Mouse (Mus musculus): ENCODE results near the gene Pygo2. TPM values are rescaled to one million over a fixed set of nuclear protein-coding genes. Genes with fewer than 3 reads are reported as not detected.
"Not testable (repeated sequence)": the region's sequence is repeated elsewhere in the genome, so short reads cannot be mapped to it uniquely, and the experiment has no call there.

Pygo2 gene
- polyA plus RNA-seq, 1 experiment: 42.4 TPM

DNA sequence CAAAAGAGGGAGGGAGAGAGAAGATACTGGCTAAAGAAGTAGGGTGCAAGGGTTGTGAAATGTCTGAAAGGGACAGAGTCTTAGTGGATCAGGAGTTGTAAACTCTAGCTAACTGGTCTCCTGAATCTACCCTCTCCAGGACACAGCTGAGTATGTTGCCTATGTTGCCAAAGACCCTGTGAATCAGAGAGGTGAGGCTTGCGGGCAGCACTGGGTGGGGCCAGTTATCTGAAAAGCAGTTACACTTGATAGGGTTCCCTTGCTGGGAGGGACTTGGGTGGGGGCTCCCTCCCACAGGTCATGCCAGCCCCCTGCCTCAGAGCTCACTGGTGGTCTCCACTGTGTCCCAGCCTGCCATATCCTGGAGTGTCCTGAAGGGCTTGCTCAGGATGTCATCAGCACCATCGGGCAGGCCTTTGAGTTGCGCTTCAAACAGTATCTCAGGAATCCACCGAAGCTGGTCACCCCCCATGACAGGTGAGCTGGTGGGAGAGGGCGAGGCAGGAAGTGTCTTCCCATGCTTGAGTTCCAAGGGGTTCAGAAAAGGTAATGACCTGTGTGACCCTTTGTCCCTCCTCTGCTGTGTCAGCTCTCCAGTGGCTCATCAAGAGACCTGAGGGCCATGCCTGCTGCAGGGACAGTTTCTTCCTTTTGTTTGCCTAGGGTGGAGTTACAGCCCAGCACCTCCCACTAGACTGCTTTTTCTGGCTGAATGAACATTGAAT lies 5.4 kb upstream of the Pygo2 start:
- Histone ChIP-seq H3K27ac (ENCODE audit: insufficient read depth, low read length) (no peak overlapping the region), H3K4me3 (ENCODE audit: insufficient read depth, low read length) (no peak overlapping the region), H3K4me1 (ENCODE audit: control insufficient read depth, insufficient read depth, low read length) (0 out of 2 replicates have a peak, but pooled peaks cover 4% of the 10 kb centered on the region)
- TF ChIP-seq POLR2A (IDR thresholded peaks at IDR 0.05; ENCODE audit: low read depth, low read length) (no peak), CTCF (IDR thresholded peaks at IDR 0.05; ENCODE audit: borderline replicate concordance, insufficient read depth, low read length) (no peak)

DNA sequence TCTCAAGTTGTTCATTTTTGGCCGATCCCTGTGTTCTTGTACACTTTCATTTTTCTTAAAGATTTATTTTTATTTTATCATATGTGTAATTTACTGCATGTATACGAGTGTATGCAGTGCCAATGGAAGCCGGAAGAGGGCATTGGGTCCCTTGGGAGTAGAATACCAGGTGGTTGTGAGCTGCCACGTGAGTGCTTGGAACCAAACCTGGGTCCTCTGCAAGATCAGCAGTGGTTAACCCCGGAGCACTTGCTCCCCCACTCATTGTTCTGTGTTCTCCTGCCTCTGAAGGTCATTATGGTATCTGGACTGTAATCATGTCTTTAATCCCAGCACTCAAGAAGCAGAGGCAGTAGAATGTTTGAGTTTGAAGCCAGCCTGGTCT lies 4.9 kb upstream of the Pygo2 start:
- no peak overlapping the region for H3K4me3 ChIP-seq (ENCODE audit: insufficient read depth, low read length)
- no peak overlapping the region for H3K27ac ChIP-seq (ENCODE audit: insufficient read depth, low read length)
- no peak for TF ChIP-seq CTCF (IDR thresholded peaks at IDR 0.05; ENCODE audit: borderline replicate concordance, insufficient read depth, low read length)
- TF ChIP-seq POLR2A (IDR thresholded peaks at IDR 0.05; ENCODE audit: low read depth, low read length): no peak
- 0 out of 2 replicates have a peak, but pooled peaks cover 4% of the 10 kb centered on the region for H3K4me1 ChIP-seq (ENCODE audit: control insufficient read depth, insufficient read depth, low read length)

- H3K4me1 ChIP-seq (ENCODE audit: control insufficient read depth, insufficient read depth, low read length): 0 out of 2 replicates have a peak, but pooled peaks cover under 1% of the 10 kb centered on the region
- no peak for TF ChIP-seq POLR2A (IDR thresholded peaks at IDR 0.05; ENCODE audit: low read depth, low read length)
- TF ChIP-seq CTCF (IDR thresholded peaks at IDR 0.05; ENCODE audit: borderline replicate concordance, insufficient read depth, low read length): no peak
- H3K27ac ChIP-seq (ENCODE audit: insufficient read depth, low read length): no peak overlapping the region
- H3K4me3 ChIP-seq (ENCODE audit: insufficient read depth, low read length): no peak overlapping the region
Observed at GRCm38 (mm10) chr3:89425876-89426275, 4.1 kb upstream of the Pygo2 start.

- H3K4me1 ChIP-seq (ENCODE audit: control insufficient read depth, insufficient read depth, low read length); H3K4me3 ChIP-seq (ENCODE audit: insufficient read depth, low read length); H3K27ac ChIP-seq (ENCODE audit: insufficient read depth, low read length): not testable (repeated sequence)
Observed at GRCm38 (mm10) chr3:89429021-89429420, 993 bp upstream of the Pygo2 start.

- no peak for TF ChIP-seq CTCF (IDR thresholded peaks at IDR 0.05; ENCODE audit: borderline replicate concordance, insufficient read depth, low read length)
- TF ChIP-seq POLR2A (IDR thresholded peaks at IDR 0.05; ENCODE audit: low read depth, low read length): no peak
- no peak overlapping the region for H3K4me3 ChIP-seq (ENCODE audit: insufficient read depth, low read length)
- no peak overlapping the region for H3K27ac ChIP-seq (ENCODE audit: insufficient read depth, low read length)
- H3K4me1 ChIP-seq (ENCODE audit: control insufficient read depth, insufficient read depth, low read length): no peaks in the 10 kb centered on the region
Observed at GRCm38 (mm10) chr3:89432606-89433005, 2.6 kb downstream of the Pygo2 start.

DNA sequence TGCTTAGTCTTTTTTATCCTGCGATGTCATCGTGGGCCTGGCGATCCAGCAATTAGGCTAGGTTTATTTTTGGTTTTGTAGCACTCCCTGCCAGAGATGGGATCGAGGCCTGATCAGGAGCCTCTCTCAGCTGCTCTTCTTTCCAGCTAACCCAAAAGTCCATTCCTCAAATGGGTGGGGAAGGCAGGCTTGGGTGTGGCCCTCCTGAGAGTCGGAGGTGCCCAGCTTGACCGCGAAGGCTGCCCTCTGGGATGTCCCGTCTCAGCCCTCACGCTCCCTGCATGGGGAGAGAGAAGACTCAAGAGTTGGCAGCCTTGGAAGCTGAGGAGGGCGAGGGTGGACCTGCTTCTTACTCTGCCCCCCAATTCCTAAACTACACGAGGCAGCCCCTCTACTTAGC lies 4.5 kb downstream of the Pygo2 start:
- H3K4me3 ChIP-seq (ENCODE audit: insufficient read depth, low read length): no peak overlapping the region
- no peak overlapping the region for H3K27ac ChIP-seq (ENCODE audit: insufficient read depth, low read length)
- no peak for TF ChIP-seq CTCF (IDR thresholded peaks at IDR 0.05; ENCODE audit: borderline replicate concordance, insufficient read depth, low read length)
- no peak for TF ChIP-seq POLR2A (IDR thresholded peaks at IDR 0.05; ENCODE audit: low read depth, low read length)
- no peaks in the 10 kb centered on the region for H3K4me1 ChIP-seq (ENCODE audit: control insufficient read depth, insufficient read depth, low read length)

DNA sequence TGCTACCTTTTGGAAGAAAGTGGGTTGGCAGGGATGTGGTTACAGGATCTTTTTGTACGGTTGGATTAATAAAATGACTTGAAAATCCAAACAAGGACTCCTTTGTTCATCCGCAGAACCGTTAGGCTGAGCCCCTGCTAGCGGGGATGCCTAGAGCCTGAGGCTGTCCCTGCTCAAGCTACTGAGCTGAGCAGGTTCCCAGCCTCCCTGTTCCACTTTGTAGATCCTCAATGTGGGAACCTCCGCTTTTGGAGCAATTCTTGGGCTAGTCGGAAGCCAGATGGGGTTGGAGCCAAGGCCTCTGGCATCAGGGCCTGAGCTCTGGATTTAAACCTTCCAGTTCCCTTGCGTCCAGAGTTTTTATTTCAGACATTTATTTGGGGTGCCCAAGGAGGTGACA lies 5.0 kb downstream of the Pygo2 start:
- Histone ChIP-seq H3K4me3 (ENCODE audit: insufficient read depth, low read length) (no peak overlapping the region), H3K4me1 (ENCODE audit: control insufficient read depth, insufficient read depth, low read length) (no peaks in the 10 kb centered on the region), H3K27ac (ENCODE audit: insufficient read depth, low read length) (no peak overlapping the region)
- TF ChIP-seq CTCF (IDR thresholded peaks at IDR 0.05; ENCODE audit: borderline replicate concordance, insufficient read depth, low read length) (no peak), POLR2A (IDR thresholded peaks at IDR 0.05; ENCODE audit: low read depth, low read length) (no peak)

DNA sequence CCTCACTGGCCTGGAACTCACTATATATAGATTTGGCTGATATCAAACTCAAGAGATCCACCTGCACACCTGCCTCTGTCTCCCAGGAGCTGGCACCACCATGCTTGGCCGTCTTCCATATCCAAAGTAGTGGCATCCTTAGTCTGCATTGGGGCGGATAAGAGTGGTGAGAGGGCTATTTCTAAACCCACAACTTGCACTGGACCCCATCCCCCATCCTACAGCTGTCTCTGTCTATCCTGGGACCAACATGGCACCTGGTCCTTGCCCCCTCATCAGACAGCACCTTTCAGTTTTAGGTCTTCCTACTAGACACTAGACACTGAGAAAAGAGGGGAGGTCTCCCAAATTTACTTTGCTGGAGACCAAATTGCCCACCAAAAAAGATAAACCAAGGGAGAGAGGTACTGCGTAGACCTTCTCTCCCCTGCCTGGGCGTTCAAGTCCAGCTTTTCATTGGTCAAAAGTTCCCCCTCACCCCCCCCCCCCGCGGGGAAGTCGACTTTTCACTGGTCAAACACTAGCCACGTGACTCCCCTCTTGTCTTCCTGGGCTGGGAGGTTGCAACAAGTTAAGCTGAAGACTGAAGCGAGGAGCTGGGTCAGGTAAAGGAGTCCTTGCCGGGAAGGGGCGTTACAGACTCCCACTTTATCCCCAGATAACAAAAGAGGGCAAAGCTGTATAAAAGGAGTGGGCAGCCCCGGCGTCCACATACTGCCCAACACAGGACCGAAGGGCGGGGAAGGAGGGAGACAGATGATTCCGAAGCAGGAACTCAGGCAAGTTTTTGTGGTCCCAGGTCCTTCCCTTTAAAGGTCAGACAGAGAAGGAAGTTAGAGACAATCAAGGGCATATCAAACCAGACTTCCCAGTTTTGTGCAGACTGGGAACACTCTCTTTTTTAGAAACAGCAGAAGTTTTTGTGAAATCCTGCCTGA lies 6.4 kb downstream of the Pygo2 start, which contains the start of gene Pbxip1:
Pbxip1 (plus strand) TSS at position 531 of the 938 bp plus-strand sequence.
- no peak for TF ChIP-seq CTCF (IDR thresholded peaks at IDR 0.05; ENCODE audit: borderline replicate concordance, insufficient read depth, low read length)
- TF ChIP-seq POLR2A (IDR thresholded peaks at IDR 0.05; ENCODE audit: low read depth, low read length): peak; percentile 91
- peak within 1 kb of the TSS; percentile 33 for H3K27ac ChIP-seq (ENCODE audit: insufficient read depth, low read length)
- H3K4me3 ChIP-seq (ENCODE audit: insufficient read depth, low read length): peak within 1 kb of the TSS; percentile 62
- no peaks in the 10 kb centered on the region for H3K4me1 ChIP-seq (ENCODE audit: control insufficient read depth, insufficient read depth, low read length)

- H3K4me3 ChIP-seq (ENCODE audit: insufficient read depth, low read length): peak overlapping the region; percentile 62
- TF ChIP-seq POLR2A (IDR thresholded peaks at IDR 0.05; ENCODE audit: low read depth, low read length): no peak
- TF ChIP-seq CTCF (IDR thresholded peaks at IDR 0.05; ENCODE audit: borderline replicate concordance, insufficient read depth, low read length): no peak
- H3K4me1 ChIP-seq (ENCODE audit: control insufficient read depth, insufficient read depth, low read length): no peaks in the 10 kb centered on the region
- peak overlapping the region; percentile 33; the same call in 1 of the 2 replicates for H3K27ac ChIP-seq (ENCODE audit: insufficient read depth, low read length)
Observed at GRCm38 (mm10) chr3:89437269-89437668, 7.3 kb downstream of the Pygo2 start.

DNA sequence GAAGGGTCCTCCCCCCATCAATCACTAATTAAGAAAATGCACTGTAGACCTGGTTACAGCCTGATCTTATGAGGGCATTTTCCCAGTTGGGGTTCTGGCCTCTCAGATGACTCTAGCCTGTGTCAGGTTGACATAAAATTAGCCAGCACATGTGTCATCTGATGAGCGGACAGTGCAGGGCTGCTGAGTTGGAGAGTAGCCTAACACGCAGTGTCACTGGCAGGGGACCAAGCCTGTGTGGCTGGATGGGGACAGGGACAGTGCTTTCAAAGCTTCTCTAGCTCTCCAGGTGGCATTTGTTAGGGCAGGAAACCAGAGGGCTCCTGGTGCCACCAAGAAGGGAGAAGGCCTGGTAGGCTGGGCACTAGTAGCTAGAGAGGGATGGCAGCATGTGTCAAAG lies 10.7 kb downstream of the Pygo2 start:
- Histone ChIP-seq H3K4me3 (ENCODE audit: insufficient read depth, low read length) (no peak overlapping the region), H3K27ac (ENCODE audit: insufficient read depth, low read length) (no peak overlapping the region), H3K4me1 (ENCODE audit: control insufficient read depth, insufficient read depth, low read length) (no peaks in the 10 kb centered on the region)
- TF ChIP-seq POLR2A (IDR thresholded peaks at IDR 0.05; ENCODE audit: low read depth, low read length): no peak
- no peak for TF ChIP-seq CTCF (IDR thresholded peaks at IDR 0.05; ENCODE audit: borderline replicate concordance, insufficient read depth, low read length)

All from embryonic fibroblast, embryonic 13.5 days (primary cell).